In genomic region chr15:79752742-79753419, GRCm38 (mm10) we compare ENCODE assay signal across 7 mouse cellular contexts. TPM values are rescaled to one million over a fixed set of nuclear protein-coding genes. Genes with fewer than 3 reads are reported as not detected.
A peak's percentile ranks its signal among the peaks of the same experiment; 100 is the strongest.
DNase-seq lines count a peak whose midpoint lies in the region; ATAC-seq and TF ChIP-seq lines count a peak whose summit lies in the region.

No protein-coding gene starts in this region.

- no peak for TF ChIP-seq POLR2A in small intestine, adult 2 months (IDR thresholded peaks at IDR 0.05; ENCODE audit: low read depth, low read length)

- no peaks in the 10 kb centered on the region for H3K27me3 ChIP-seq in forebrain, embryonic 16.5 days (replicated peaks; ENCODE audit: control insufficient read depth, insufficient read depth, low read length)
- no peaks in the 10 kb centered on the region for H3K27me3 ChIP-seq in hindbrain, postnatal 0 days (ENCODE audit: insufficient read depth, low read length)
- no peaks in the 10 kb centered on the region for H3K27me3 ChIP-seq in midbrain, embryonic 13.5 days
- no peaks in the 10 kb centered on the region for H3K27me3 ChIP-seq in small intestine, adult 2 months (ENCODE audit: control insufficient read depth, insufficient read depth, low read length)

- no peak overlapping the region for H3K27ac ChIP-seq in forebrain, embryonic 16.5 days (ENCODE audit: low read length)
- no peak overlapping the region for H3K27ac ChIP-seq in hindbrain, postnatal 0 days
- no peak overlapping the region for H3K27ac ChIP-seq in midbrain, embryonic 13.5 days
- H3K27ac ChIP-seq in small intestine, adult 2 months (ENCODE audit: insufficient read depth, low read depth, low read length): no peak overlapping the region

- 0 out of 2 replicates have a peak, but pooled peaks cover 4% of the 10 kb centered on the region for H3K4me1 ChIP-seq in forebrain, embryonic 16.5 days (replicated peaks; ENCODE audit: control insufficient read depth, insufficient read depth, low read length)
- H3K4me1 ChIP-seq in hindbrain, postnatal 0 days (ENCODE audit: insufficient read depth, low read length): no peaks in the 10 kb centered on the region
- H3K4me1 ChIP-seq in midbrain, embryonic 13.5 days (replicated peaks): peaks cover 15% of the 10 kb centered on the region
- H3K4me1 ChIP-seq in small intestine, adult 2 months (ENCODE audit: control insufficient read depth, insufficient read depth, insufficient read length, low read length): no peaks in the 10 kb centered on the region

- no peaks in the 10 kb centered on the region for H3K36me3 ChIP-seq in forebrain, embryonic 16.5 days (ENCODE audit: control insufficient read depth, insufficient read depth)
- H3K36me3 ChIP-seq in hindbrain, postnatal 0 days (ENCODE audit: insufficient read depth, low read length): no peaks in the 10 kb centered on the region
- no peaks in the 10 kb centered on the region for H3K36me3 ChIP-seq in midbrain, embryonic 13.5 days
- no peaks in the 10 kb centered on the region for H3K36me3 ChIP-seq in small intestine, adult 2 months (ENCODE audit: control insufficient read depth, insufficient read depth, low read length)

- no peak overlapping the region for H3K9ac ChIP-seq in forebrain, embryonic 16.5 days (replicated peaks; ENCODE audit: low read depth, low read length)
- no peak overlapping the region for H3K9ac ChIP-seq in hindbrain, postnatal 0 days (replicated peaks; ENCODE audit: low read length)
- H3K9ac ChIP-seq in midbrain, embryonic 13.5 days (replicated peaks): no peak overlapping the region

- TF ChIP-seq CTCF in hindbrain, postnatal 0 days (IDR thresholded peaks at IDR 0.05; ENCODE audit: low read depth): peak; percentile 99
- peak; percentile 99 for TF ChIP-seq CTCF in small intestine, adult 2 months (IDR thresholded peaks at IDR 0.05; ENCODE audit: extremely low read depth, insufficient read length, insufficient replicate concordance, low read depth, low read length)

- ATAC-seq in forebrain, embryonic 16.5 days: peak; percentile 62
- peak; percentile 62; the same call in 1 of the 2 replicates for ATAC-seq in hindbrain, postnatal 0 days
- ATAC-seq in midbrain, embryonic 13.5 days: peak; percentile 63

- DNase-seq in Muller cell, postnatal 12 days (ENCODE audit: inconsistent ontology term): peak; percentile 77
- peak; percentile 80 for DNase-seq in cerebellum, adult 11-12 months
- peak; percentile 78 for DNase-seq in hindbrain, postnatal 0 days (ENCODE audit: low spot score)
- peak; percentile 79 to 83 for DNase-seq in left cerebral cortex, postnatal 36 days (ENCODE audit: low spot score in 2 of 2)

- no peak overlapping the region for H3K4me3 ChIP-seq in forebrain, embryonic 16.5 days (replicated peaks; ENCODE audit: low read length)
- no peak overlapping the region for H3K4me3 ChIP-seq in hindbrain, postnatal 0 days (ENCODE audit: low read length)
- H3K4me3 ChIP-seq in midbrain, embryonic 13.5 days (replicated peaks): no peak overlapping the region
- no peak overlapping the region for H3K4me3 ChIP-seq in small intestine, adult 2 months (ENCODE audit: low read depth, low read length)

- intact Hi-C loops in left cerebral cortex, postnatal 36 days (cut with DNase I): loop anchor here (2.0 to 10.0 kb wide), 5 partner anchors 74 to 329 kb away; no protein-coding TSS in a partner anchor

- no peak overlapping the region for H3K4me2 ChIP-seq in forebrain, embryonic 16.5 days (ENCODE audit: low read length)
- no peak overlapping the region for H3K4me2 ChIP-seq in hindbrain, postnatal 0 days (ENCODE audit: low read depth, low read length)
- no peak overlapping the region for H3K4me2 ChIP-seq in midbrain, embryonic 13.5 days (replicated peaks)

- WGBS in forebrain, embryonic 16.5 days: 29% methylated on average over 11 of the region's 11 CpGs
- 25% methylated on average over 11 of the region's 11 CpGs for WGBS in hindbrain, postnatal 0 days
- WGBS in midbrain, embryonic 13.5 days: 22% methylated on average over 11 of the region's 11 CpGs
- 21% methylated on average over 11 of the region's 11 CpGs for WGBS in small intestine, adult 2 months

- no peaks in the 10 kb centered on the region for H3K9me3 ChIP-seq in forebrain, embryonic 16.5 days (ENCODE audit: control insufficient read depth, low read length)
- no peaks in the 10 kb centered on the region for H3K9me3 ChIP-seq in hindbrain, postnatal 0 days (ENCODE audit: low read length)
- no peaks in the 10 kb centered on the region for H3K9me3 ChIP-seq in midbrain, embryonic 13.5 days

RNA-seq across cellular contexts. Expression of gene Sun2, which starts 10.5 kb away (rescaled TPM):
- polyA plus RNA-seq in forebrain, embryonic 16.5 days (2015; fragmentation: Nextera tagmentation; extraction: Ambion mirVana): 8.9 and 9.9 TPM in 2 replicates
- 43.6 and 45.4 TPM in 2 replicates for total RNA-seq in hindbrain, postnatal 0 days (2014; rRNA removed)
- 4.5 and 5.5 TPM in 2 replicates for polyA plus RNA-seq in hindbrain, postnatal 0 days (2015; fragmentation: Nextera tagmentation; extraction: Ambion mirVana)
- 10 to 100 TPM; 43.2 to 47.5 TPM for total RNA-seq in left cerebral cortex, postnatal 36 days (2021)
- 8.4 and 8.5 TPM in 2 replicates for polyA plus RNA-seq in midbrain, embryonic 13.5 days (2015; fragmentation: Nextera tagmentation; extraction: Ambion mirVana)
- 12.1 and 18.5 TPM in 2 replicates for polyA plus RNA-seq in small intestine, adult 2 months (2012; rRNA removed)

RNA-seq across cellular contexts. Expression of gene Dnal4, which starts 24.8 kb away (rescaled TPM):
- polyA plus RNA-seq in forebrain, embryonic 16.5 days (2015; fragmentation: Nextera tagmentation; extraction: Ambion mirVana): 87.9 and 89.5 TPM in 2 replicates
- total RNA-seq in hindbrain, postnatal 0 days (2014; rRNA removed): 42.7 and 50.3 TPM in 2 replicates
- 54.0 and 56.7 TPM in 2 replicates for polyA plus RNA-seq in hindbrain, postnatal 0 days (2015; fragmentation: Nextera tagmentation; extraction: Ambion mirVana)
- total RNA-seq in left cerebral cortex, postnatal 36 days (2021): 10 to 100 TPM; 50.7 to 51.3 TPM
- polyA plus RNA-seq in midbrain, embryonic 13.5 days (2015; fragmentation: Nextera tagmentation; extraction: Ambion mirVana): 84.8 and 91.6 TPM in 2 replicates
- 8.6 and 18.7 TPM in 2 replicates for polyA plus RNA-seq in small intestine, adult 2 months (2012; rRNA removed)

RNA-seq across cellular contexts. Expression of gene Nptxr, which starts 51.7 kb away (rescaled TPM):
- polyA plus RNA-seq in forebrain, embryonic 16.5 days (2015; fragmentation: Nextera tagmentation; extraction: Ambion mirVana): 19.2 and 24.7 TPM in 2 replicates
- total RNA-seq in hindbrain, postnatal 0 days (2014; rRNA removed): 226 and 245 TPM in 2 replicates
- 59.9 and 68.5 TPM in 2 replicates for polyA plus RNA-seq in hindbrain, postnatal 0 days (2015; fragmentation: Nextera tagmentation; extraction: Ambion mirVana)
- 100 to 1,000 TPM; 800 to 830 TPM for total RNA-seq in left cerebral cortex, postnatal 36 days (2021)
- polyA plus RNA-seq in midbrain, embryonic 13.5 days (2015; fragmentation: Nextera tagmentation; extraction: Ambion mirVana): 18.1 and 18.6 TPM in 2 replicates
- 1.0 and 1.3 TPM in 2 replicates for polyA plus RNA-seq in small intestine, adult 2 months (2012; rRNA removed)
